Comparison of ENCODE assay signal across 15 mouse cellular contexts in genomic region chr1:125755335-125755996, GRCm38 (mm10).
A peak's percentile ranks its signal among the peaks of the same experiment; 100 is the strongest.
DNase-seq lines count a peak whose midpoint lies in the region; ATAC-seq and TF ChIP-seq lines count a peak whose summit lies in the region.
"Had no signal": no experiment of that assay in that cellular context is flagged by ENCODE, and none has a peak within 500 bp of the region (broad histone marks: within the 10 kb centered on the region; RNA-seq: fewer than 3 reads in every experiment).

No protein-coding gene starts in this region.

- no peaks in the 10 kb centered on the region for H3K36me3 ChIP-seq in lung, embryonic 14.5 days (ENCODE audit: insufficient read depth)
- H3K36me3 ChIP-seq in stomach, embryonic 16.5 days (ENCODE audit: control insufficient read depth, insufficient read depth, low read length): no peaks in the 10 kb centered on the region
- no peaks in the 10 kb centered on the region for H3K36me3 ChIP-seq in midbrain, embryonic 15.5 days (replicated peaks)
- H3K36me3 ChIP-seq in forebrain, embryonic 14.5 days (ENCODE audit: control insufficient read depth, insufficient read depth, low read length): no peaks in the 10 kb centered on the region
- H3K36me3 ChIP-seq: liver, embryonic 13.5 days; midbrain, embryonic 12.5 days had no signal

- WGBS in lung, embryonic 14.5 days: 67% methylated on average over 4 of the region's 4 CpGs
- 55% methylated on average over 4 of the region's 4 CpGs for WGBS in stomach, embryonic 16.5 days
- WGBS in midbrain, embryonic 15.5 days: 87% methylated on average over 4 of the region's 4 CpGs
- WGBS in forebrain, embryonic 14.5 days: 87% methylated on average over 4 of the region's 4 CpGs

- H3K4me2 ChIP-seq in lung, embryonic 14.5 days: no peak overlapping the region
- H3K4me2 ChIP-seq in stomach, embryonic 16.5 days (ENCODE audit: low read depth, low read length): no peak overlapping the region
- H3K4me2 ChIP-seq in midbrain, embryonic 15.5 days: no peak overlapping the region
- H3K4me2 ChIP-seq in forebrain, embryonic 14.5 days (ENCODE audit: low read length): no peak overlapping the region
- H3K4me2 ChIP-seq: liver, embryonic 13.5 days; midbrain, embryonic 12.5 days had no signal

- no peaks in the 10 kb centered on the region for H3K27me3 ChIP-seq in lung, embryonic 14.5 days (ENCODE audit: insufficient read depth, low read length)
- no peaks in the 10 kb centered on the region for H3K27me3 ChIP-seq in stomach, embryonic 16.5 days (ENCODE audit: control insufficient read depth, insufficient read depth, low read length)
- no peaks in the 10 kb centered on the region for H3K27me3 ChIP-seq in midbrain, embryonic 15.5 days (replicated peaks)
- no peaks in the 10 kb centered on the region for H3K27me3 ChIP-seq in forebrain, embryonic 14.5 days (replicated peaks; ENCODE audit: control insufficient read depth, insufficient read depth, low read length)
- H3K27me3 ChIP-seq: liver, embryonic 13.5 days; midbrain, embryonic 12.5 days had no signal

- H3K9ac ChIP-seq in lung, embryonic 14.5 days: no peak overlapping the region
- H3K9ac ChIP-seq in stomach, embryonic 16.5 days (ENCODE audit: low read length): no peak overlapping the region
- no peak overlapping the region for H3K9ac ChIP-seq in midbrain, embryonic 15.5 days
- no peak overlapping the region for H3K9ac ChIP-seq in forebrain, embryonic 14.5 days (ENCODE audit: low read length)
- H3K9ac ChIP-seq: liver, embryonic 13.5 days; midbrain, embryonic 12.5 days had no signal

- TF ChIP-seq CTCF in lung, embryonic 14.5 days (IDR thresholded peaks at IDR 0.05; ENCODE audit: low read depth): no peak

- peaks cover 3% of the 10 kb centered on the region for H3K4me1 ChIP-seq in lung, embryonic 14.5 days (ENCODE audit: insufficient read depth)
- peaks cover 9% of the 10 kb centered on the region for H3K4me1 ChIP-seq in stomach, embryonic 16.5 days (ENCODE audit: control insufficient read depth, insufficient read depth, low read length)
- H3K4me1 ChIP-seq in midbrain, embryonic 15.5 days: 0 out of 2 replicates have a peak, but pooled peaks cover 5% of the 10 kb centered on the region
- H3K4me1 ChIP-seq in forebrain, embryonic 14.5 days (ENCODE audit: control insufficient read depth, insufficient read depth, low read length): peaks cover 7% of the 10 kb centered on the region
- H3K4me1 ChIP-seq: liver, embryonic 13.5 days; midbrain, embryonic 12.5 days had no signal

- ATAC-seq in lung, embryonic 14.5 days (ENCODE audit: insufficient read depth): peak; percentile 84
- peak; percentile 52; the same call in 1 of the 2 replicates for ATAC-seq in stomach, embryonic 16.5 days (ENCODE audit: insufficient read depth, low FRiP score)
- ATAC-seq in midbrain, embryonic 15.5 days (replicated peaks): no peak
- ATAC-seq in forebrain, embryonic 14.5 days: no peak

- peak; percentile 1 for DNase-seq in embryo, embryonic 9.5 days (ENCODE audit: extremely low spot score)
- no peak for DNase-seq in embryo, embryonic 10.5 days (ENCODE audit: low spot score)
- peak; percentile 36 for DNase-seq in kidney, adult 9 months
- peak; percentile 61 for DNase-seq in lung, embryonic 14.5 days
- DNase-seq in thymus, postnatal 14 days: no peak
- no peak for DNase-seq in forebrain, embryonic 14.5 days (ENCODE audit: low spot score)
- DNase-seq: cerebellum, adult 8-10 months; embryo, embryonic 11 days; heart, adult 2 months; liver, embryonic 13.5 days; spleen, adult 18-20 months; thymus, adult 2 months had no signal

- H3K4me3 ChIP-seq in lung, embryonic 14.5 days (ENCODE audit: low read depth, low read length): no peak overlapping the region
- no peak overlapping the region for H3K4me3 ChIP-seq in stomach, embryonic 16.5 days (replicated peaks; ENCODE audit: low read length)
- H3K4me3 ChIP-seq in midbrain, embryonic 15.5 days: no peak overlapping the region
- H3K4me3 ChIP-seq in forebrain, embryonic 14.5 days (ENCODE audit: low read depth, low read length): no peak overlapping the region
- H3K4me3 ChIP-seq: heart, adult 2 months; liver, embryonic 13.5 days; midbrain, embryonic 12.5 days had no signal

- peak overlapping the region; percentile 9; the same call in 1 of the 2 replicates for H3K27ac ChIP-seq in lung, embryonic 14.5 days (ENCODE audit: low read depth)
- no peak overlapping the region for H3K27ac ChIP-seq in stomach, embryonic 16.5 days (ENCODE audit: low read length)
- no peak overlapping the region for H3K27ac ChIP-seq in midbrain, embryonic 15.5 days
- H3K27ac ChIP-seq in forebrain, embryonic 14.5 days (ENCODE audit: low read depth, low read length): no peak overlapping the region
- H3K27ac ChIP-seq: heart, adult 2 months; liver, embryonic 13.5 days; midbrain, embryonic 12.5 days had no signal

- H3K9me3 ChIP-seq in lung, embryonic 14.5 days (ENCODE audit: low read depth, low read length): no peaks in the 10 kb centered on the region
- no peaks in the 10 kb centered on the region for H3K9me3 ChIP-seq in stomach, embryonic 16.5 days (replicated peaks; ENCODE audit: control insufficient read depth, low read length)
- H3K9me3 ChIP-seq in midbrain, embryonic 15.5 days: no peaks in the 10 kb centered on the region
- H3K9me3 ChIP-seq in forebrain, embryonic 14.5 days (replicated peaks; ENCODE audit: control insufficient read depth, low read length): no peaks in the 10 kb centered on the region
- H3K9me3 ChIP-seq: liver, embryonic 13.5 days; midbrain, embryonic 12.5 days had no signal

Comparison
In these comparisons a context has a peak if more than half of its experiments do, and no peak if none do; other contexts are left out.
1. DNase-seq: peak in embryo, embryonic 9.5 days (single experiment), kidney, adult 9 months (single experiment) and lung, embryonic 14.5 days (single experiment); none in embryo, embryonic 10.5 days (single experiment), thymus, postnatal 14 days (single experiment) and forebrain, embryonic 14.5 days (single experiment).
2. ATAC-seq: peak in lung, embryonic 14.5 days (single experiment) and stomach, embryonic 16.5 days (single experiment); none in midbrain, embryonic 15.5 days (single experiment) and forebrain, embryonic 14.5 days (single experiment).